Mouse (Mus musculus): Measurements from ENCODE around the gene Tulp2. TPM values are rescaled to one million over a fixed set of nuclear protein-coding genes. Genes with fewer than 3 reads are reported as not detected.

The Tulp2 gene
- not detected for total RNA-seq (2021)

DNA sequence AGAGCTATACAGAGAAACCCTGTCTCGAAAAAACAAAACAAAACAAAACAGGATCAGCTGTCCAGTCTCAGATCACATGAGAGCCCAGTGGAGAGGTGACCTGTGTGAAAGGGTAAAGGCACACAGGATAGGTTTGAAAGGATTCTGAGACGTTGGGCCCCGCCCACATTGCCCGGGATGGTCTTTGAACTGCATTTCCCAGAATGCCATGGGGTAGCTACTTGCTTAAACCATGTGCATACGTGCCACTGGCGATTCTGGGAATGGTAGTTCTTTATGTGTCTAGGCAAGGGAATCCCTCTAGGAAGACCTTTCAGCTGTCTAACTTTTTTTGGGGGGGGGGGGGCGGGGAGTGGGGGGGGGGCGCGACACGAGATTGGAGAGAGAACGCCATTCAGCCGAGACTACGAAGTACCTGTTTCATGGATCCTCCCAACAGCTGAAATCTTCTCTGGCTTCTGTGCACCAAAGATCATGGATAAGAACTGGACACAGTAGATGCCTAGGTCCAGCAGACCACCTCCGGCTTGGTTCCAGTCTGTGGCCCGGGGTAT is at the start of gene Tulp2:
Gene Tulp2, plus strand, starts transcription at position 504 of the 554 bp plus-strand sequence.
- intact Hi-C loops (cut with DNase I): no loop called here
- no peak for DNase-seq (ENCODE audit: low spot score)

DNA sequence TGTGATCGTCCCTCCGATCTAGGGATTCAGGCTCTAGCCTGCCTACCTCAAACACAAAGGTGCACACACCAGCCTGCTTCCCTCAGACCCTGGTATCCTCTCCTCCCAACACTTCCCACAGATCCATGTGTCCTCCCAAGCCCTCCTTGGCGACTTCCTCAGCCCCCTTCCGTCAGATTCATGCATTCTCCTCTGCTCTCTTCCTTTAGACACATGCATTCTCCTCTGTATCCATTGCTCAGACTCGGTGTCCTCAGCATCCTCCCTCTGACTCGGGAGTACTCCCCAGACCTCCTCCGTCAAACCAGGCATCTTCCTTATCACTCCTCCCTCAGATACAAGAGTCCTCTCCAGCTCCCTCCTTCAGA is 47.9 kb upstream of the Tulp2 start:
- intact Hi-C loops (cut with DNase I): loop anchor here (2.0 to 5.0 kb wide), 2 partner anchors 27 to 37 kb away; partner anchors contain the start of gene Snrnp70
- no peak for DNase-seq (ENCODE audit: low spot score)

DNA sequence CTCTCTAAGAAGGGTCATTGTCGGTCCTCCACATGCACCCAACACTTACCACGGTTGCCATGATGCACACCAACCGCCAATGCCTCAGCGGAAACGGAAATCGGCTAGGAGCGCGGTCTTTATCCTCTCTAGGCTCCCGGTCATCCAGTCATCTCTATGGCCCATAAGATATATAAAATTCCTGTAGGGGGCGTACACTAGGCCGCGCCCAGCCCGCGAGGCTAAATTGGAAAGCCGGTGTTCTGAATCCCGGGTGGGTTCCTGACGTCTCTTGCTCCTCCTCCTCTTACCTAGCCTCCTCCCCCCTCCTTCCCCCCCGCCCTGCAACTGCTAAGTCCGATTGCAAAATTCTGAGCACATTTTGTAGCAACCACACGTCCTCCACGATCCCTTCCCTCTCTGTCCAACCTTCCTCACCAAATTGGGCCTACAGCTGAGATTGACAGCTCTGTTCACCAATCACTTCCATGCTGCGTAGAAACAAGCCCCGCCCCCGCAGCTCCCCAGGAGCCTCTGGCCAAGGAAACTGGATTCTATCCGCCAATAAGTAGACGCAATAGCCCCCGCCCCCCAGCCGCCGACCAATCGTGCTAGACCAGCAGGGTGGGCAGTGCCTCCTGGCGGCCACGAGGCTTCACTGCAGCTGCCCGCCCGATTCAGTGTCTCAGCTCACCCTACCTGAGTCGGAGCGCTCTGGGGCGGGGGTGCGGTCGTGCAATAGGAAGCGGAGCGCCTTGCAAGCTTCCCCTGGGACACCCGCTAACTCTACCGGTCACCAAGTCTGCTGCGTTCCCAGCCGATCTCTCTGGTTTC is 47.3 kb upstream of the Tulp2 start, which contains the start of gene Gys1:
Gene Gys1, plus strand, starts transcription at position 642 of the 813 bp plus-strand sequence.
- intact Hi-C loops (cut with DNase I): loop anchor here (2.0 to 5.0 kb wide), 2 partner anchors 28 to 37 kb away; partner anchors contain the start of gene Snrnp70

DNA sequence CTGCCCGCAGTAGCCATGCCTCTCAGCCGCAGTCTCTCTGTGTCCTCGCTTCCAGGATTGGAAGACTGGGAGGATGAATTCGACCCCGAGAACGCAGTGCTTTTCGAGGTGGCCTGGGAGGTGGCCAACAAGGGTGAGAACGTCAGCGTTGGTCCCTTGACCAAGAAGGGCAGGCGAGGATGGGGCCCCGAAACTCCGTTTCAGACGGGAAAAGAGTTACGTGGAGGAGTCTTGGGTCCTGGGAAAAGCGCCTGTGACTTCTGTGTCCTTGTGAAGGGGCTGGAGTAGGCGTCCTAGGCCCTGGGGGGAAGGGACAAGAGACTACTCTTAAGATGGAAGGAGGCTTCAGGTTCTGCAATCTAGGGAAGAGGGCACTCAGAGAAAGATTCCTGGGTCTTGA is 46.6 kb upstream of the Tulp2 start:
- no peak for DNase-seq (ENCODE audit: low spot score)
- intact Hi-C loops (cut with DNase I): loop anchor here (2.0 kb wide), 1 partner anchor 28 kb away; no protein-coding TSS in a partner anchor

More for the DNA sequence above, 47.3 kb upstream of the Tulp2 start, which contains the start of gene Gys1:
- peak; percentile 100 for DNase-seq (ENCODE audit: low spot score)

DNA sequence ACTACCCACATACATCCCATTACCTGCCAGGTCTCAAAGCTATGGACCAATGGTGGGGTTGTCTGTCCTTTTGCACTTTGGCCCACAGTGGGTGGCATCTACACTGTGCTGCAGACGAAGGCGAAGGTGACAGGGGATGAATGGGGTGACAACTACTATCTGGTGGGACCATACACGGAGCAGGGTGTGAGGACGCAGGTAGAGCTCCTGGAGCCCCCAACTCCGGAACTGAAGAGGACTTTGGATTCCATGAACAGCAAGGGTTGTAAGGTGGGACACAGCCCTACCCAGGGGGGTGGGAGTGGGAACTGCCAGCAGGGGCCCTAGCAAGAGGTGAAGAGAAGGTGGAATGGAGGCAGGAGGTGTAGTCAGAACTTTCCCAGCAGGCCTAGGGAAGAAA is 45.2 kb upstream of the Tulp2 start:
- intact Hi-C loops (cut with DNase I): no loop called here
- DNase-seq (ENCODE audit: low spot score): no peak

DNA sequence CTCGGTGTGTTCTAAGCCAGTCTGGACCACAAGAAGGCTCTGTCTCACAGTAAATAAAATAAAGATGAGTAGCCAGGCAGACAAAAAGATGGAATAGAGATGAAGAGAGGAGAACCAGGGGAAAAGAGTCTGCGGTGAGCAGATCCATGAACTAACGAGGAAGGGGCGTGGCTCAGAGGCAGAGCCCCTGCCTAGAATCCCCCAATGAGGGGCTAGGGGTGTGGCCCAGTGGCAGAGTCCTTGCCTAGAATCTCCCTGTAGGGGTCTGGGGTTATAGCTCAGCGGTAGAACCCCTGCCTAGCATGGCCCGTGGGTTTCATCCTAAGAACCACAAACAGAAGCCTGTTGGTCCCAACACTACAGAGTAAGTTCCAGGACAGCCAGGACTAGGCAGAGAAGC is 44.6 kb upstream of the Tulp2 start:
- no peak for DNase-seq (ENCODE audit: low spot score)
- intact Hi-C loops (cut with DNase I): no loop called here

DNA sequence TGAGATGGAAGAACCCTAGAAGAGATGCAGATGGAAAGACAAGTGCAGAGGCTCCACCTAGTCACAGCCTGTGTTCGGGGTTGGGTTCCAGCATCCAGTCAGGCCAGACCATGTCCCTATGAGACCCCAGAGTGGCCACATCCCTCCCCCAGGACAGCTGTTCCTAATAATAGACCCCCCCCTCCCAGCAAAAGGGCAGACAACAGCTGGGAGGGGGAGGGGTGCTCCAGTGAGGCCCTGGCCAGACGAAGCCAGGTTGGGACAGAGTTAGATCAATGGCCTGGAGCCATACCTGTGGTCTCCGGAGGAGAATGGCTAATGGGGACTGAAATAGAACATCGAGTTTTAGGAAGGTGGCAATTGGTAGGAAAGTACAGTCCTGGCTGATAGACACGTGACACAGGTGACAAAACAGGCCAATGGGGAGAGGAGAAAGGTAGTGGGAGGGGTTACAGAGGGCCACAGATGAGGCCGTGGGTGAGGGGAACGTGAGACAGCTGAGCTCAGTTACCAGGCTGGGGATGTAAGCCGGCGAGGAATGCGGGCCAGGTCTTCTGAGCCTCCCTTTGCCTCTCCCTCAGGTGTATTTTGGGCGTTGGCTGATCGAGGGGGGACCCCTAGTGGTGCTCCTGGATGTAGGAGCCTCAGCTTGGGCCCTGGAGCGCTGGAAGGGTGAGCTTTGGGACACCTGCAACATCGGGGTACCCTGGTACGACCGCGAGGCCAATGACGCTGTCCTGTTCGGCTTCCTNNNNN is 44.0 kb upstream of the Tulp2 start, which contains the start of gene Ruvbl2:
Gene Ruvbl2, minus strand, starts transcription at position 576 of the 756 bp plus-strand sequence.
- intact Hi-C loops (cut with DNase I): no loop called here
- DNase-seq (ENCODE audit: low spot score): no peak

DNA sequence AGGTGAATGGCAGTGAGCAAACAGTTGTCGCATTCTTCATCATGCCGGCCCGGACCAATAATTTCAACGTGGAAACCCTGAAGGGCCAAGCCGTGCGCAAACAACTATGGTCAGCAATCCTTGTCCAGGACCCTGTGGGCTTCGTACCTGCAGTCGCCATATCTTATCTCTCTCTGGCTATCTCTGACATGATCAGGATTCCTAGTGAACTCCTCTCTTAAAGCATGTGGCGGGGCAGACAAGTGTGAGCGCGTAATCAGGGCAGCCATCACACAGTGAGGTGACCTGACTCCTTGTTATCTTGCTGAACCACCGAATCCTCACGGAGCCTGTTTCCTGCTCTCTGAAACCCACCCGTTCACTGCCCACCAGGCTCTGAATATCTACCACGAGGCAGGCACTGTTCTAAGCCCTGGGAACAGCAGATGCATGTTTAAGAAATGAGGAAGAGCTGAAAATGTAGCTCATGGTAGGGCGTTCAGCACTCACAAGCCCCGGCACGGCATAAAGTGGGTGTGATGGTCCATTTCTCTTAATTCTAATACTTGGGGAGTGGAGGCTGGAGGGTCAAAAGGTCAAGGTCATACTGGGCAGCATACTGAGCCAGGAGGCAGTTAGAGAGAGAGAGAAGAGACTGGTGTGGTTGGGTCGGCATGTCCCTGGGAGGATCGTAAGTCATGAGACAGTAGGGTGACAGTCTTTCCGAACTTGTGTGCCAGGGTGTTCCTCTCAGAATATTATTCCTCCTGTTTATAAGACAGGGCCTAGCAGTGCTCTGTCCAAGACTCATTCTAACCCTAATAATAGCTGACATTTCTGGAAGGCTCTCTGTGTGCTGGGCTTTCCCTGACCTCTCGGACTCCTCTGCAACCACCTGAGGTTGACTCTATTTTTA is 37.9 kb upstream of the Tulp2 start:
- intact Hi-C loops (cut with DNase I): no loop called here
- DNase-seq (ENCODE audit: low spot score): no peak

DNA sequence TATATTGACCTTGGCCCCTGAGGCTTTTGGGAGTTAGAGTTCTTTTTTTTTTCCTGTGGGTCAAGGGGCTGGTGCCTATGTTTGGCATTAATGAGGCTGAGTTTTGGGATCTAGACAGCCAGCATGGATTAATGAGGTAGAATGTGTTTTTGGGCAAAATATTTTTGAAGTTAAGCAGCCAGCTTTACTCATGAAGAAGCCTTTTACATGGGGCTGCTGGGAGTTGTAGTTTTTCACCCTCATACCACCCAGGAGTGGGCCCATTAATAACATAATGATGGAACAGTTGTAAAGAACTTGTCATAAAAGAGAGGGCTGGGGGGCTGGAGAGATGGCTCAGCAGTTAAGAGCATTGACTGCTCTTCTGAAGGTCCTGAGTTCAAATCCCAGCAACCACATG is 35.1 kb upstream of the Tulp2 start:
- intact Hi-C loops (cut with DNase I): no loop called here
- DNase-seq (ENCODE audit: low spot score): no peak

DNA sequence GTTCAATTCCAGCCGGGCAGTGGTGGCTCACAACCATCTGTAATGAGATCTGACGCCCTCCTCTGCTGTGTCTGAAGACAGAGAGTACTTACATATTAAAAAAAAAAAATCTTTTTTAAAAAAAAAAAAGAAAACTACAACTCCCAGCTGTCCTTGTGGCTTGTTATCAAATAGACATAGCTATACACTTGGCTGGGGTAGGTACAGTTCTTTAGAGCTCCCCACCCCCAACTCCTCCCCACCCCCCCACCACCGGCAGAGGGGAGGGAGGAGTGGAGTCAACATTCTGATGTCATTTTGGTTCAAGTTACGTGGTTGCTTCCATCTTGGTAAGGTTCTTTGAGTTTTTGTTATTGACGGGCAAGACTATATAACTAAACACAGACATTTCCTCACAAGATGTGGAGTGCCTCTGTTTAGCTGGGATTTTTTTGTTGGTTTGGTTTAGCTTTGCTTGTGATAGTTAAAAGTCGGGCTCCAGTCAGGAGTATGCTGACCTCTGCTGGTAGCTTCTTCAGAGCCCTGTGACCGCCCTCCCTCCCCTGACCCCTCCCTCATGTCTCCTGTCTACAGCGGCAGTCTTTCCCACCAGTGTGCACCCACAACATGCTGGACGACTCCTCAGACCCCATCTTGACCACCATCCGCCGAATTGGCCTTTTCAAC is 34.2 kb upstream of the Tulp2 start:
- DNase-seq (ENCODE audit: low spot score): no peak
- intact Hi-C loops (cut with DNase I): no loop called here

DNA sequence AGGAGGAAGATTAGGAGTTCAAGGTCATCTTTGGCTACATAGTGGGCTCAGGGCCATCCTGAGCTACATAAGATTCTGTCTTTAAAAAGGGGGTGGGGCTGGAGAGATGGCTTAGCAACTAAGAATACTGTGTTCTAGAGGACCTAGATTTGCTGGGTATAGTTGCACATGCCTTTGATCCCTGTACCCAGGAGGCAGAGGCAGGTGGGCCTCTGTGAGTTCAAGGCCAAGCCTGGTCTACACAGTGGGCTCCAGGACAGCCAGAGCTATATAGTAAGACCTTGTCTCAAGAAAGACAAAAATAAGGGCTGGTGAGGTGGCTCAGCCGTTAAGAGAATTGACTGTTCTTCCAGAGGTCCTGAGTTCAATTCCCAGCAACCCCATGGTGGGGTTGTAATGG is 31.7 kb upstream of the Tulp2 start:
- intact Hi-C loops (cut with DNase I): loop anchor here (2.0 kb wide), 1 partner anchor 111 kb away; no protein-coding TSS in a partner anchor
- DNase-seq (ENCODE audit: low spot score): no peak

DNA sequence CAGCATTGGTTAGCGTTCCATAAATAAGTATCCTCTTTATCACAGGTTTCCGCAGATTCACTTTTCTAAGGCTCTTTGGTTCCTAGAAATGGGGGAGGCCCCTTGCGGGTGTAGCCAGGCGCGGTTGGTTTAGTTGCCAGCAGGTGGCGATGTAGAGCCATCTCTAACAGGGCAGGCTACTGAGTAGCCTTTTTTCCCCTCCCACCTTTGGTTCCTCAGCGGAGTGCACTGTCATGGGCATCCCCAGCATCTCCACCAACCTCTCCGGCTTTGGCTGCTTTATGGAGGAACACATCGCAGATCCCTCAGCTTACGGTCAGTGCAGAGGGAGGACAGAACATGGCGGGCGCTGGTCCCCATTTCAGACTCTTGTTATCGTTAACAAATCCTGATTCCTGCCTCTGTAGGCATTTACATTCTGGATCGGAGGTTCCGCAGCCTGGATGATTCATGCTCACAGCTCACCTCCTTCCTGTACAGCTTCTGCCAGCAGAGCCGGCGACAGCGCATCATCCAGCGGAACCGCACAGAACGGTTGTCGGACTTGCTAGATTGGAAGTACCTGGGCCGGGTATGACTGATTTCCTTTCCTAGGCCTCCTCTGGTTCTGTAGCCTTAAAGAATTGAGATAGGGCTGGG is 30.2 kb upstream of the Tulp2 start:
- peak; percentile 49 for DNase-seq (ENCODE audit: low spot score)
- intact Hi-C loops (cut with DNase I): loop anchor here (2.0 kb wide), 1 partner anchor 109 kb away; no protein-coding TSS in a partner anchor

DNA sequence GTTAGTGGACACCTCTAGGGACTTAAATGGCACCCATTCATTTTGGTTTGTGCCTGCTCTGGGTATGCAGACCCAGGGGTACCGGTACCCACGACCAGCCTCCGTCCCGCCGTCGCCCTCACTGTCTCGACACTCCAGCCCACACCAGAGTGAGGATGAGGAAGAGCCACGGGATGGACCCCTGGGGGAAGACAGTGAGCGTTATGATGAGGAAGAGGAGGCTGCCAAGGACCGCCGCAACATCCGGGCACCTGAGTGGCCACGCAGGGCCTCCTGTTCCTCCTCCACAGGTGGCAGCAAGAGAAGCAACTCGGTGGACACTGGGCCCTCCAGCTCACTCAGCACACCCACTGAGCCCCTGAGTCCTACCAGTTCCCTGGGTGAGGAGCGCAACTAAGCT is 26.7 kb upstream of the Tulp2 start:
- no peak for DNase-seq (ENCODE audit: low spot score)
- intact Hi-C loops (cut with DNase I): no loop called here

DNA sequence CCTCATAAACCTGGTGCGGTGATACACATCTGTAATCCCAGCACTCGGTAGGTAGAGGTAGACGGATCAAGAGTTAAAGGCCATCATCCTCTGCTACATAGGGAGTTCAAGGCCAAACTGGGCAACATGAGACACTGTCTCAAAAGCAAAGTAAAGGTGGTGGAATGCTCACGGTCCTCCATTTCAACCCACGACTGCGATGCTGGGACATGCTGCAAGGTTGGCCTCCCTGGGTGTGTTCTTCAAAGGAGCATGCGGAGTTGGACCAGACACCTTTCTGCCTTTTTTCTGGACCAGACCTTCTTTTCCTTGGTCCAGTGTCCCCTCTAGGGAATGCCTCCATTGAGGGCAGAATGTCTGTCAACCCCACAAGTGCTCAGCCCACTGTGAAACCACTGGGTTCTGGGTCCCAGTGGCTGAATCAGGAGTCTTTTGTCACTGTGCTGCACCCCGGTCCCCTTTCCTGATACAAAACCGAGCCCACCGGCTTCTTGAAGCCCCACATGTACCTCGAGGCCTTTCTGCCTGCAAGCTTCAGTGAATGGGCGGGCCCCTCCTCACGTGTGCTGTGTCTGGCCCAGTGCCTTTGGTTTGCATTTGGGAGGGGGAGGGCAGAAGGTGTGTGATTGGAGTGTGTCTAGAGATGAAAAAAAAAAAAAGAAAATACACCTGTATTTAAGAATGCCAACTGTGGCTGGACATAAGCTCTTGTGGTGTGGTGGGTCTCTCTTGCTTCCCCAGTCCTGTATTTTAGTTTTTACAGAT is 25.6 kb upstream of the Tulp2 start:
- DNase-seq (ENCODE audit: low spot score): no peak
- intact Hi-C loops (cut with DNase I): no loop called here

DNA sequence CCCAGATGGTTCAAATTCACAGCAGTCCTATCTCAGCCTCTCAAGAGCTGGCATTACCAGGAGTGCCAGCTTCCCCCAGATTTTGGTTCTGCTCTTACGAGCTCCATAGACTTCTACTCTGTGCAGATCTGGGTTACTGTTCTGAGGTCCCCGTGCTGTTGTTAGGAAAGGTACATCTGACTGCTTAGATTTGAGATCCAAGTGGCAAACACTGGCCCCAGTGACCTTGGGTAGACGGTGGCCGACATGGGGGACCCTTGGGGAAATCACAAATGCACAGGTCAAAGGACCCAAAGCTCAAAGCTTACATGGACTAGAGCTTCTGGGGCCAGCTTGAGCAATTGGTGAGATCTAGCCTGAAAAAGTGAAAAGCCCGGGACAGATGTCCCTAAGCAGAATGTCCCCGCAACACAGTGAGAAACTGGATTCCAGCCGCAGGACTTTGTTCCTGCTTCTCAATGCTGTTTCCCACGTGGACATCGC is 24.9 kb upstream of the Tulp2 start:
- DNase-seq (ENCODE audit: low spot score): no peak
- intact Hi-C loops (cut with DNase I): no loop called here

DNA sequence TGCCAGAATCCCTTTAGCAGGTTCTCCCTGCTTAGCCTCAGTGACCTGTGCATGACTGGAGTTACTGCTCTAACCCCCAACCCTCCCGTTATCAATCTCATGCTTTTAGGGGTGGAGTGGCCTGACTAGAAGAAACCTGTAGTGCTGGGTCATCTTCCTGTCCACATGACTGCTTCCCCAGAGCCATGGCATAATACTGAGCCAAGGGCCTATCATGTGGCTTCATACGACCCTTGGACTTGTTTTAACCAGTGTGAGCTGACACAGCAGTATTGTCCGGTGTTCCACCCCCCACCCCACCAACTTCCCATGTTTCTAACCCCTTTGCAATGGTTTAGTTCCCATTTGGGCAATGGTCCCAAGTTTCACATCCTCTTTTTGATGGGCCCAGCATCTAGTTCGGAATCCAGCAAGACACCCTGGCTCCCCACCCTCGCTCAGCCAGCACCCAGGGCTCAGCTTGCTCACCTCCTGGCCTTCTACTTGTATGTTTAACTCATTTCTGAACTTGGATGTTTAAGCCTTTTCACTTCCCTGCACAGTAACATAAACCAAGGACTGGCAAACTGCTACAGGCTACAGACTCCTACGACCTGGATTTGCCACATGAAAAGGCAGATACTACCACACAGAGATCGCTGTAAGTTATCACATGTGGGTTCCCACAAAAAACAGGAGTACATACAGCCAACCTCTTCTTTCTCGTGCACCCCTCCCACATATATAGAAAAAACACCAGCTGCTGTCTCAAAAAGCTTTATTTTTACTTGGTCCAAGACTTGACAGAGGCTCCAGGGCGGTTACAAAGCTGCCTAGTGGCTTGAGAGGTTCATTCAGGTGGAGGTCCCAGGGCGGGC is 24.2 kb upstream of the Tulp2 start:
- intact Hi-C loops (cut with DNase I): no loop called here
- DNase-seq (ENCODE audit: low spot score): no peak

All from heart, postnatal 25 days (tissue).